Mouse (Mus musculus): ENCODE data around the gene Lgals7. TPM values are rescaled to one million over a fixed set of nuclear protein-coding genes. Genes with fewer than 3 reads are reported as not detected.

Gene Lgals7
- total RNA-seq (2021), result under 1 TPM in 1 of 2 experiments, not detected in 1; 0.61 TPM
- polyA plus RNA-seq (2012; rRNA removed), result 1.6 and 4.0 TPM in 2 replicates
- long read RNA-seq, result 0 reads

- no peak within 1 kb of the TSS for H3K4me3 ChIP-seq
- intact Hi-C loops (cut with DNase I), result no loop called here
- 67% methylated on average over 6 of the region's 6 CpGs for WGBS
Measured at GRCm38 (mm10) chr7:28863540-28863939, at the start of gene Lgals7. Gene Lgals7, plus strand, starts transcription at chr7:28863853.

DNA sequence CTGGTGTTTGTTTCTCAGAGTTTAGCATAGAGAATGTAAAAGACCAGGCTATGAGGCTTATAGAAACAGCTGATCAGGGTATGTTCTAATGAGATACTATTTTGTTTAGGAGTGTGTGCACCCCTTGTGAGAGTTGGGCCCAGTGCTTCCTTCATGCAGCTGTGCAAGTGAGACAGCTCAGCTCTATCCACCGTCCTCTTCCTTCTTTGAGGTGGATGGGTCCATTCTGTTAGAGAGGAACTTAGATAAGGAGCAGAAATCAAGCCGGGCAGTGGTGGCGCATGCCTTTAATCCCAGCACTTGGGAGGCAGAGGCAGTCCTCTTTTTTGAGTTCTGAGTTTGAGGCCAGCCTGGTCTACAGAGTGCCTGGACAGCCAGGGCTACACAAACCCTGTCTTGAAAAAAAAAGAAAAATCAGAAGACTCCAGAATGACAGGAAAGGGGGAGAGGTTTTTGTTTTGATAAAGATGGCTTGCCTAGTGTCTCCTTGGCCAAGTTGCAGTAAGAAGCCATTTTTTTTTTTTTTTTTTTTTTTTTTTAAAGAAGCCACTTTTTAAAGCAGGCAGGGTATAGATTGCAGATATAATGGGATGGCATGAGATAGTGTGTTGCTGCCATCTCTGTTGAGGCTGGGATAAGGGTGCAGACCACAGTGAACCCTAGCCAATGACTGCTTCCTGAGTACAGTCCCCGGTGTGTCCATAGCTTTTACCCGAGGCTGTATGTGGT lies 49.2 kb upstream of the Lgals7 start:
- Histone ChIP-seq H3K4me1 (ENCODE audit: control insufficient read depth, insufficient read depth, low read length) (peaks cover 29% of the 10 kb centered on the region), H3K36me3 (ENCODE audit: control insufficient read depth, insufficient read depth, low read length) (peaks cover 58% of the 10 kb centered on the region), H3K4me3 (no peak overlapping the region)

More at GRCm38 (mm10) chr7:28863540-28863939, at the start of gene Lgals7:
- Histone ChIP-seq H3K27ac (no peak within 1 kb of the TSS), H3K36me3 (ENCODE audit: control insufficient read depth, insufficient read depth, low read length) (no peaks in the 10 kb centered on the region), H3K4me1 (ENCODE audit: control insufficient read depth, insufficient read depth, low read length) (peaks cover 4% of the 10 kb centered on the region), H3K9ac (ENCODE audit: low read depth, low read length) (no peak within 1 kb of the TSS), H3K79me2 (replicated peaks; ENCODE audit: control insufficient read depth, insufficient read depth, low read length) (no peaks in the 10 kb centered on the region), H3K27me3 (ENCODE audit: control insufficient read depth, insufficient read depth, low read length) (no peaks in the 10 kb centered on the region)
- DNase-seq, result no peak
- TF ChIP-seq CTCF (IDR thresholded peaks at IDR 0.05), result no peak
- no peak for TF ChIP-seq EP300 (IDR thresholded peaks at IDR 0.05; ENCODE audit: insufficient read depth, low read depth, low read length)
- no peak for TF ChIP-seq POLR2A (IDR thresholded peaks at IDR 0.05; ENCODE audit: insufficient read depth, low read depth, low read length)

GRCm38 (mm10) chr7:28815230-28815629 lies 48.4 kb upstream of the Lgals7 start:
- no peak for DNase-seq
- Histone ChIP-seq H3K4me1 (ENCODE audit: control insufficient read depth, insufficient read depth, low read length) (peaks cover 34% of the 10 kb centered on the region), H3K4me3 (no peak overlapping the region), H3K36me3 (ENCODE audit: control insufficient read depth, insufficient read depth, low read length) (peaks cover 65% of the 10 kb centered on the region), H3K9ac (ENCODE audit: low read depth, low read length) (no peak overlapping the region), H3K27me3 (ENCODE audit: control insufficient read depth, insufficient read depth, low read length) (no peaks in the 10 kb centered on the region), H3K27ac (no peak overlapping the region), H3K79me2 (replicated peaks; ENCODE audit: control insufficient read depth, insufficient read depth, low read length) (no peaks in the 10 kb centered on the region)
- 78% methylated on average over 9 of the region's 9 CpGs for WGBS
- intact Hi-C loops (cut with DNase I), result no loop called here
- TF ChIP-seq POLR2A (IDR thresholded peaks at IDR 0.05; ENCODE audit: insufficient read depth, low read depth, low read length), result no peak
- TF ChIP-seq CTCF (IDR thresholded peaks at IDR 0.05), result no peak
- TF ChIP-seq EP300 (IDR thresholded peaks at IDR 0.05; ENCODE audit: insufficient read depth, low read depth, low read length), result no peak

More for the DNA sequence above, 49.2 kb upstream of the Lgals7 start:
- WGBS, result 36% methylated on average over 5 of the region's 5 CpGs
- intact Hi-C loops (cut with DNase I), result loop anchor here (5.0 kb wide), 1 partner anchor 432 kb away; the partner anchor contains the start of gene Zfp36
- H3K27me3 ChIP-seq (ENCODE audit: control insufficient read depth, insufficient read depth, low read length), result no peaks in the 10 kb centered on the region
- DNase-seq, result no peak
- H3K9ac ChIP-seq (ENCODE audit: low read depth, low read length), result no peak overlapping the region
- TF ChIP-seq POLR2A (IDR thresholded peaks at IDR 0.05; ENCODE audit: insufficient read depth, low read depth, low read length) (no peak; the same call in 1 of the 2 replicates), CTCF (IDR thresholded peaks at IDR 0.05) (no peak), EP300 (IDR thresholded peaks at IDR 0.05; ENCODE audit: insufficient read depth, low read depth, low read length) (no peak)
- H3K79me2 ChIP-seq (replicated peaks; ENCODE audit: control insufficient read depth, insufficient read depth, low read length), result no peaks in the 10 kb centered on the region
- peak overlapping the region; percentile 99 for H3K27ac ChIP-seq

DNA sequence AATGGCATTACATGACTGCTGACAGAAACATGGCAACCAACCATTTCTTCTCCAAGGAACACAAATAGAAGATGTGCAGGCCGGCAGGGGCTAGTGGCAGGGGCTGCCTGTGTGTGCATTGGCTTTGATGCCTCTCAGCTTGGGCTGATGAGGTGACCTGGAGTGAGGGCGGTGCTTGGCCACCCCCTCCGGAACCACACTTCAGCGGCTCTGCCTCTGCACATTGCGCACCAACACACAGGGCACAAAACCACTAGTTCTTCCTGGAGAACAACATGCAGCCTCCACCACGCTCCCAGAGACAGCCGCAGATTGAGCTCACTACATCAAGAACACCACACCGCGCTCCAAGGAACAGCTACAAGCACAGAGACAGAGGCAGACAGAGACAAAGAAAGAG lies 47.5 kb upstream of the Lgals7 start:
- peak; percentile 39 to 42 for DNase-seq
- WGBS, result 52% methylated on average over 9 of the region's 9 CpGs
- intact Hi-C loops (cut with DNase I), result no loop called here
- TF ChIP-seq POLR2A (IDR thresholded peaks at IDR 0.05; ENCODE audit: insufficient read depth, low read depth, low read length), result 0 out of 2 replicates have a peak, but pooled peaks have one; percentile 9
- no peak for TF ChIP-seq CTCF (IDR thresholded peaks at IDR 0.05)
- TF ChIP-seq EP300 (IDR thresholded peaks at IDR 0.05; ENCODE audit: insufficient read depth, low read depth, low read length), result 0 out of 2 replicates have a peak, but pooled peaks have one; percentile 5
- no peaks in the 10 kb centered on the region for H3K27me3 ChIP-seq (ENCODE audit: control insufficient read depth, insufficient read depth, low read length)
- H3K9ac ChIP-seq (ENCODE audit: low read depth, low read length), result no peak overlapping the region
- no peaks in the 10 kb centered on the region for H3K79me2 ChIP-seq (replicated peaks; ENCODE audit: control insufficient read depth, insufficient read depth, low read length)
- no peak overlapping the region for H3K4me3 ChIP-seq
- H3K4me1 ChIP-seq (ENCODE audit: control insufficient read depth, insufficient read depth, low read length), result peaks cover 44% of the 10 kb centered on the region
- H3K36me3 ChIP-seq (ENCODE audit: control insufficient read depth, insufficient read depth, low read length), result peaks cover 75% of the 10 kb centered on the region
- peak overlapping the region; percentile 15; the same call in 1 of the 2 replicates for H3K27ac ChIP-seq

GRCm38 (mm10) chr7:28816920-28817319 lies 46.7 kb upstream of the Lgals7 start:
- Histone ChIP-seq H3K27ac (peak overlapping the region; percentile 24; the same call in 1 of the 2 replicates), H3K79me2 (replicated peaks; ENCODE audit: control insufficient read depth, insufficient read depth, low read length) (no peaks in the 10 kb centered on the region), H3K4me1 (ENCODE audit: control insufficient read depth, insufficient read depth, low read length) (peaks cover 48% of the 10 kb centered on the region), H3K27me3 (ENCODE audit: control insufficient read depth, insufficient read depth, low read length) (no peaks in the 10 kb centered on the region), H3K9ac (ENCODE audit: low read depth, low read length) (no peak overlapping the region; the same call in 1 of the 2 replicates), H3K4me3 (no peak overlapping the region), H3K36me3 (ENCODE audit: control insufficient read depth, insufficient read depth, low read length) (peaks cover 78% of the 10 kb centered on the region)
- TF ChIP-seq CTCF (IDR thresholded peaks at IDR 0.05) (no peak), POLR2A (IDR thresholded peaks at IDR 0.05; ENCODE audit: insufficient read depth, low read depth, low read length) (0 out of 2 replicates have a peak, but pooled peaks have one; percentile 29)
- 80% methylated on average over 10 of the region's 10 CpGs for WGBS
- intact Hi-C loops (cut with DNase I), result no loop called here
- DNase-seq, result no peak

DNA sequence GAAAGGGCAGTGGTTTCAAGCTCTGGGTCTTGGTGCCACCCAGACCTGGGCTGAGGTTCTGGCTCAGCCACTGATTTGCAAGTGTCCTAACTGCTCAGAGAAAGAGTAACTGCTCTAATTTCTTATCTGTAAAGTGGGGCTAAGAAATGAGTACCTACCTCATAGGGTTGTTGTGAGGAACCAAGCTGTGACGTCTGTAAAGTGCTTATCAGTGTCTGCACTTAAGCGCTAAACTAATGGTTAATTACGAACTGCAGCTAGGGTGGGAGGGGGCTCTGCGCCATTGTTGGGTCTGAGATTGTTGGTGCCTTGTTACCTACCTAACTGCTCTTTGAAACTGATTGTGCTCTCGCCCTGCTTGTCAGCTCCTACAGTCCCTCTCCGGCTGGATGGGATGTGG lies 46.1 kb upstream of the Lgals7 start:
- peaks cover 47% of the 10 kb centered on the region for H3K4me1 ChIP-seq (ENCODE audit: control insufficient read depth, insufficient read depth, low read length)
- no peak overlapping the region for H3K9ac ChIP-seq (ENCODE audit: low read depth, low read length)
- H3K4me3 ChIP-seq, result no peak overlapping the region
- H3K36me3 ChIP-seq (ENCODE audit: control insufficient read depth, insufficient read depth, low read length), result peaks cover 78% of the 10 kb centered on the region
- no peaks in the 10 kb centered on the region for H3K79me2 ChIP-seq (replicated peaks; ENCODE audit: control insufficient read depth, insufficient read depth, low read length)
- no peak for TF ChIP-seq POLR2A (IDR thresholded peaks at IDR 0.05; ENCODE audit: insufficient read depth, low read depth, low read length)
- TF ChIP-seq EP300 (IDR thresholded peaks at IDR 0.05; ENCODE audit: insufficient read depth, low read depth, low read length), result no peak
- no peak for TF ChIP-seq CTCF (IDR thresholded peaks at IDR 0.05)
- H3K27ac ChIP-seq, result peak overlapping the region; percentile 24; the same call in 1 of the 2 replicates
- DNase-seq, result no peak
- H3K27me3 ChIP-seq (ENCODE audit: control insufficient read depth, insufficient read depth, low read length), result no peaks in the 10 kb centered on the region
- 54% methylated on average over 6 of the region's 6 CpGs for WGBS
- intact Hi-C loops (cut with DNase I), result no loop called here
